Mouse (Mus musculus): ENCODE results near the gene Rasd1. TPM values are rescaled to one million over a fixed set of nuclear protein-coding genes. Genes with fewer than 3 reads are reported as not detected.

Gene Rasd1
- total and polyA plus RNA-seq, 3 experiments, result 0.13 to 0.30 TPM; not detected in 1

GRCm38 (mm10) chr11:59991365-59991764, 26.6 kb upstream of the Rasd1 start:
- H3K9ac ChIP-seq (ENCODE audit: insufficient read depth, low read depth), result no peak overlapping the region
- dilution Hi-C loops (cut with MboI; ENCODE audit: extremely low pct_ligation_motif_present, extremely low pct_unique_long_range_greater_than_20kb, low sequenced_read_pairs), result no loop called here
- H3K4me1 ChIP-seq (ENCODE audit: control insufficient read depth in 1 of 2, insufficient read depth in 2 of 2), result no peaks in the 10 kb centered on the region
- H3K9me3 ChIP-seq (replicated peaks; ENCODE audit: low read length), result no peaks in the 10 kb centered on the region
- in situ Hi-C loops (cut with MboI; ENCODE audit: low pct_ligation_motif_present, low pct_unique_long_range_greater_than_20kb, low sequenced_read_pairs), result no loop called here
- no peaks in the 10 kb centered on the region for H3K79me2 ChIP-seq (replicated peaks; ENCODE audit: control insufficient read depth, extremely low read depth, insufficient read depth, poor library complexity, severe bottlenecking)
- TF ChIP-seq IRF4 (IDR thresholded peaks at IDR 0.05; ENCODE audit: low read depth, low read length) (no peak), HCFC1 (IDR thresholded peaks at IDR 0.05; ENCODE audit: low read depth, low read length) (no peak), SIN3A (IDR thresholded peaks at IDR 0.05; ENCODE audit: low read length) (no peak)
- H3K4me2 ChIP-seq (ENCODE audit: insufficient read depth, low read depth, poor library complexity, severe bottlenecking), result no peak overlapping the region
- H3K36me3 ChIP-seq (replicated peaks in 1 of 2; ENCODE audit: control insufficient read depth in 1 of 2, insufficient read depth in 1 of 2, low read length in 1 of 2), result no peaks in the 10 kb centered on the region
- H3K27ac ChIP-seq (ENCODE audit: insufficient read depth, low read depth), result no peak overlapping the region
- no peak overlapping the region for H3K4me3 ChIP-seq (replicated peaks in 1 of 3; ENCODE audit: low read depth in 2 of 3, low read length in 2 of 3, poor library complexity in 1 of 3)
- DNase-seq (ENCODE audit: extremely low read depth), result no peak
- peaks cover 1% of the 10 kb centered on the region for H3K27me3 ChIP-seq (replicated peaks)

DNA sequence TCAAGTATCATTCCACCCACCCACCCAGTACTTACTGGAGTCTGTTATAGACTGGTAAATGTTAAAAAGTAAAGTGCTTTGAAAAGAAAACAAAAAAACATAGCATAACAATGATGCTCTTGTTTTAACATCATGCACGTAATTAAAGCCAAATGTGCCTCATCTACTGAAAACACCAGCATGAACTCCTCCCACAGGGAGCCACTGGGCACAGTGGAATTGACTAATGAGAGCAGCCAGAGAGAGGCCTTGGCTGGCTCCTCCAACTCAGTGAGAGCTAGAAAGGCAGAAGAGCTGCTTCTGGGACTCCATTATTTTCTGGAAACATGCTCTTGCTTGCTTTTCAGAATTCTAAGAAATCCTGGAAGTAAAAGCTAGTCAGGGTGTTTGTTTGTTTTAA, 24.7 kb upstream of the Rasd1 start:
- Histone ChIP-seq H3K9ac (ENCODE audit: insufficient read depth, low read depth) (no peak overlapping the region), H3K4me1 (ENCODE audit: control insufficient read depth in 1 of 2, insufficient read depth in 2 of 2) (no peaks in the 10 kb centered on the region), H3K9me3 (replicated peaks; ENCODE audit: low read length) (no peaks in the 10 kb centered on the region), H3K4me3 (replicated peaks in 1 of 3; ENCODE audit: low read depth in 2 of 3, low read length in 2 of 3, poor library complexity in 1 of 3) (no peak overlapping the region), H3K27me3 (replicated peaks) (peaks cover 5% of the 10 kb centered on the region), H3K4me2 (ENCODE audit: insufficient read depth, low read depth, poor library complexity, severe bottlenecking) (no peak overlapping the region), H3K79me2 (replicated peaks; ENCODE audit: control insufficient read depth, extremely low read depth, insufficient read depth, poor library complexity, severe bottlenecking) (no peaks in the 10 kb centered on the region), H3K36me3 (replicated peaks in 1 of 2; ENCODE audit: control insufficient read depth in 1 of 2, insufficient read depth in 1 of 2, low read length in 1 of 2) (no peaks in the 10 kb centered on the region), H3K27ac (ENCODE audit: insufficient read depth, low read depth) (no peak overlapping the region)
- in situ Hi-C loops (cut with MboI; ENCODE audit: low pct_ligation_motif_present, low pct_unique_long_range_greater_than_20kb, low sequenced_read_pairs) (no loop called here), dilution Hi-C loops (cut with MboI; ENCODE audit: extremely low pct_ligation_motif_present, extremely low pct_unique_long_range_greater_than_20kb, low sequenced_read_pairs) (no loop called here)
- no peak for TF ChIP-seq HCFC1 (IDR thresholded peaks at IDR 0.05; ENCODE audit: low read depth, low read length)
- TF ChIP-seq TCF12 (IDR thresholded peaks at IDR 0.05; ENCODE audit: low read depth, low read length), result no peak
- no peak for TF ChIP-seq MAFK (IDR thresholded peaks at IDR 0.05; ENCODE audit: insufficient replicate concordance, low read length)
- TF ChIP-seq BHLHE40 (IDR thresholded peaks at IDR 0.05; ENCODE audit: low read depth, low read length), result no peak
- no peak for TF ChIP-seq SMC3 (IDR thresholded peaks at IDR 0.05; ENCODE audit: low read depth, low read length)
- TF ChIP-seq CTCF (conservative IDR thresholded peaks at IDR 0.05 in 1 of 2, IDR thresholded peaks at IDR 0.05 in 1 of 2; ENCODE audit: low read depth in 2 of 2, low read length in 2 of 2), result no peak
- no peak for TF ChIP-seq ETS1 (conservative IDR thresholded peaks at IDR 0.05; ENCODE audit: low read depth, low read length)
- no peak for DNase-seq (ENCODE audit: extremely low read depth)

DNA sequence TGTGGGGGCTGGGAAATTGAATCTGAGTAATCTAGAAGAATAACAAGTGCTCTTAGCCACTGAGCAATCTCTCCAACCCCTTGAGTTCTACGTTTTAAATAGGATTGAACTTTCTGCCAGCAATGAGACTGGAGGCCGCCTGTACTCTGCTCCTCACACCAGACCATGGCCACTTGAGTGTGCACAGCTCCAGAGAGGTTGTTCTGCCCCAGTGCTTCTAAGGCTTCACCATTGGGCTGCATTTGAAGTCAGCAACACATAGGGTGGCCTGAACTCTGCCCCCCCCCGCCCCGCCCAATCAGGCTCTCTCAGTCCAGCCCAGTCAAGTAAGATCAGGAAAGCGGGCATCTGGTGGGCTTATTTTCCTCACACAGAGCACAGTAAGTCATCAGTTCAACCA, 13.1 kb upstream of the Rasd1 start:
- TF ChIP-seq MAX (IDR thresholded peaks at IDR 0.05; ENCODE audit: low read length) (no peak), MAFK (IDR thresholded peaks at IDR 0.05; ENCODE audit: insufficient replicate concordance, low read length) (no peak), JUND (conservative IDR thresholded peaks at IDR 0.05; ENCODE audit: low read depth, low read length) (no peak)
- Histone ChIP-seq H3K4me1 (ENCODE audit: control insufficient read depth in 1 of 2, insufficient read depth in 2 of 2) (peaks cover 0 to 4% of the 10 kb centered on the region in 2 experiments; a peak in 1 of 4 replicates), H3K4me3 (replicated peaks in 1 of 3; ENCODE audit: low read depth in 2 of 3, low read length in 2 of 3, poor library complexity in 1 of 3) (no peak overlapping the region), H3K9ac (ENCODE audit: insufficient read depth, low read depth) (no peak overlapping the region), H3K27me3 (replicated peaks) (no peaks in the 10 kb centered on the region), H3K79me2 (replicated peaks; ENCODE audit: control insufficient read depth, extremely low read depth, insufficient read depth, poor library complexity, severe bottlenecking) (no peaks in the 10 kb centered on the region), H3K36me3 (replicated peaks in 1 of 2; ENCODE audit: control insufficient read depth in 1 of 2, insufficient read depth in 1 of 2, low read length in 1 of 2) (no peaks in the 10 kb centered on the region), H3K4me2 (ENCODE audit: insufficient read depth, low read depth, poor library complexity, severe bottlenecking) (no peak overlapping the region), H3K9me3 (replicated peaks; ENCODE audit: low read length) (no peaks in the 10 kb centered on the region), H3K27ac (ENCODE audit: insufficient read depth, low read depth) (no peak overlapping the region)
- in situ Hi-C loops (cut with MboI; ENCODE audit: low pct_ligation_motif_present, low pct_unique_long_range_greater_than_20kb, low sequenced_read_pairs), result no loop called here
- DNase-seq (ENCODE audit: extremely low read depth), result no peak
- dilution Hi-C loops (cut with MboI; ENCODE audit: extremely low pct_ligation_motif_present, extremely low pct_unique_long_range_greater_than_20kb, low sequenced_read_pairs), result no loop called here
